Mouse (Mus musculus): ENCODE measurements around the gene Shmt2.

DNA sequence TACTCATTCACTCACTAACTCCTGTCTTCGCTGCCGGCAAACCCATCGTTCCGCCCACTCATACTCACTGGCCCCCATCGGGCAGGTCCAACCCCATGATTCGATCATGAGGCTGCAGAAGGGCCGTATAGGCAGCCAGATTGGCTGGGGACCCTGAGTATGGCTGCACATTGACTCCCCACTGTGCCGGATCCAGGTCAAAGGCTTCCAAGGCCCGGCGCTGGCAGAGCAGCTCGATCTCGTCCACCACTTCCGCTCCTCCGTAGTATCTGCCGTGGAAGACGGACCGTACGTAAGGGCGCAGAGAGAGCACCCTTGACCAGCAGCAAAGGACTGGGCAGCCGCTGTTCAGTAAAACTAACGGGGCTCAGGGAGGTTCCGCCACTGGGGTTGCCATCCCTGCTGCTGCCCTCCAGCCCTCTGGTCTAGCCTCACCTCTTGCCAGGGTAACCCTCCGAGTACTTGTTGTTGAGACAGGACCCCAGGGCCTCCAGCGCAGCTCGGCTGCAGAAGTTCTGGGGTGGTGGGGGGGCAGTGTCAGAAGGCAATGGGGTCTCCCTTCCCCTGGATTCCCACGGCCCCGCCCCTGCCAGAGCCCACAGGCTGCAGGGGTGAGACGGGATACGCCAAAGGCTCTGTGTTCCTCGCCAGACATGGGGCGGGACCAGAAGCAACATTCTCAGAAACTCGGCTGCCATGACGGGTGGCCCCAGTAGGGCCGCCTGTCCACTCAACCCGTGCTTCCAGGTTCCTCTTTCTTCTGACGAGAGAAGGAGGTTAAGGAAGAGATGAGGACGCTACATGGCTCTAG, 2.1 kb downstream of the Shmt2 start:
- TF ChIP-seq EP300 (optimal IDR thresholded peaks at IDR 0.05) (no peak), CTCF (IDR thresholded peaks at IDR 0.05; ENCODE audit: low read depth) (no peak)

Data from stomach, postnatal 0 days (tissue).